Mouse (Mus musculus) heart, embryonic 10.5 days (tissue): ENCODE data around the gene Pxdc1. TPM values are rescaled to one million over a fixed set of nuclear protein-coding genes. Genes with fewer than 3 reads are reported as not detected.

Experiments
- DNase-seq: peaks from one replicate; pipeline ENCODE4 v3.0.0-alpha.2; 2017; ENCODE audit warnings: low spot score
- H3K27ac ChIP-seq: fragments of 300-500 bp; sonication (generic); 2 replicates; pipeline ENCODE4 v1.5.1; 2016; ENCODE audit warnings: mild to moderate bottlenecking
- H3K27me3 ChIP-seq: fragments of 300-500 bp; sonication (generic); 2 replicates; pipeline ENCODE4 v1.6.1; 2016; ENCODE audit warnings: mild to moderate bottlenecking; ENCODE audit not compliant: poor library complexity, insufficient read depth, severe bottlenecking
- H3K36me3 ChIP-seq: fragments of 300-500 bp; sonication (generic); 2 replicates; pipeline ENCODE4 v1.6.1; 2016; ENCODE audit warnings: mild to moderate bottlenecking, moderate library complexity
- H3K4me1 ChIP-seq: fragments of 300-500 bp; sonication (generic); 2 replicates; pipeline ENCODE4 v1.6.1; 2016; ENCODE audit warnings: mild to moderate bottlenecking
- H3K4me3 ChIP-seq: fragments of 300-500 bp; sonication (generic); 2 replicates; pipeline ENCODE4 v1.5.1; 2016; ENCODE audit warnings: mild to moderate bottlenecking, moderate library complexity
- H3K9me3 ChIP-seq: fragments of 300-500 bp; sonication (generic); 2 replicates; pipeline ENCODE4 v1.6.1; 2016; ENCODE audit warnings: mild to moderate bottlenecking, moderate library complexity
- WGBS: fragments of 180-500 bp; shearing (Covaris S2); methylation state at CpG from one replicate; pipeline ENCODE4 v1.1.7; 2016; 5-methylcytosine and 5-hydroxymethylcytosine counted together
- polyA plus RNA-seq: library from polyadenylated mRNA; unstranded; fragments of >200 nt; fragmentation: Nextera tagmentation; extraction: Ambion mirVana; gene quantifications from 2 replicates; pipeline ENCODE4 v1.2.1, GENCODE M21; 2016

The Pxdc1 gene
- polyA plus RNA-seq, 1 experiment from 2014 or later: 11.2 TPM

- Histone ChIP-seq H3K36me3 (no peaks in the 10 kb centered on the region), H3K4me3 (no peak overlapping the region), H3K27ac (no peak overlapping the region), H3K9me3 (no peaks in the 10 kb centered on the region), H3K27me3 (peaks cover 17% of the 10 kb centered on the region), H3K4me1 (peaks cover 17% of the 10 kb centered on the region)
- no peak for DNase-seq
- 63% methylated on average over 7 of the region's 7 CpGs for WGBS
Measured at GRCm38 (mm10) chr13:34646240-34646750, 7.0 kb downstream of the Pxdc1 start.

GRCm38 (mm10) chr13:34645519-34645918 is 7.8 kb downstream of the Pxdc1 start:
- no peaks in the 10 kb centered on the region for H3K9me3 ChIP-seq
- no peak overlapping the region for H3K4me3 ChIP-seq
- peaks cover 10% of the 10 kb centered on the region; the same call in 1 of the 2 replicates for H3K27me3 ChIP-seq
- WGBS: 82% methylated on average over 5 of the region's 5 CpGs
- H3K27ac ChIP-seq: no peak overlapping the region
- DNase-seq: no peak
- no peaks in the 10 kb centered on the region for H3K36me3 ChIP-seq
- H3K4me1 ChIP-seq: peaks cover 11% of the 10 kb centered on the region; the same call in 1 of the 2 replicates

GRCm38 (mm10) chr13:34644401-34644800 is 8.9 kb downstream of the Pxdc1 start:
- WGBS: 73% methylated on average over 14 of the region's 14 CpGs

GRCm38 (mm10) chr13:34643926-34644325 is 9.4 kb downstream of the Pxdc1 start:
- Histone ChIP-seq H3K36me3 (peaks cover under 1% of the 10 kb centered on the region; the same call in 1 of the 2 replicates), H3K9me3 (no peaks in the 10 kb centered on the region), H3K4me1 (peaks cover 6% of the 10 kb centered on the region; the same call in 1 of the 2 replicates), H3K4me3 (no peak overlapping the region), H3K27ac (no peak overlapping the region), H3K27me3 (peaks cover 3% of the 10 kb centered on the region; the same call in 1 of the 2 replicates)
- WGBS: 74% methylated on average over 4 of the region's 4 CpGs
- no peak for DNase-seq

More at GRCm38 (mm10) chr13:34644401-34644800, 8.9 kb downstream of the Pxdc1 start:
- no peak for DNase-seq
- H3K27ac ChIP-seq: no peak overlapping the region
- no peak overlapping the region for H3K4me3 ChIP-seq
- H3K4me1 ChIP-seq: peaks cover 6% of the 10 kb centered on the region; the same call in 1 of the 2 replicates
- H3K36me3 ChIP-seq: no peaks in the 10 kb centered on the region
- no peaks in the 10 kb centered on the region for H3K9me3 ChIP-seq
- H3K27me3 ChIP-seq: peaks cover 3% of the 10 kb centered on the region; the same call in 1 of the 2 replicates

- H3K36me3 ChIP-seq: peaks cover 8% of the 10 kb centered on the region
- no peaks in the 10 kb centered on the region for H3K9me3 ChIP-seq
- no peak for DNase-seq
- WGBS: 35% methylated on average over 7 of the region's 7 CpGs
- peaks cover 3% of the 10 kb centered on the region; the same call in 1 of the 2 replicates for H3K27me3 ChIP-seq
- peaks cover 5% of the 10 kb centered on the region; the same call in 1 of the 2 replicates for H3K4me1 ChIP-seq
- no peak overlapping the region for H3K27ac ChIP-seq
- H3K4me3 ChIP-seq: no peak overlapping the region
Measured at GRCm38 (mm10) chr13:34642941-34643875, 10.1 kb downstream of the Pxdc1 start.

- Histone ChIP-seq H3K27ac (no peak overlapping the region), H3K4me3 (no peak overlapping the region), H3K9me3 (no peaks in the 10 kb centered on the region), H3K4me1 (no peaks in the 10 kb centered on the region), H3K36me3 (peaks cover 16% of the 10 kb centered on the region), H3K27me3 (0 out of 2 replicates have a peak, but pooled peaks cover 3% of the 10 kb centered on the region)
- WGBS: 63% methylated on average over 2 of the region's 2 CpGs
- DNase-seq: no peak
Measured at GRCm38 (mm10) chr13:34641066-34641465, 12.2 kb downstream of the Pxdc1 start.

GRCm38 (mm10) chr13:34635978-34636377 is 17.3 kb downstream of the Pxdc1 start:
- peaks cover 21% of the 10 kb centered on the region for H3K36me3 ChIP-seq
- no peaks in the 10 kb centered on the region for H3K9me3 ChIP-seq
- DNase-seq: peak; percentile 81
- no peak overlapping the region for H3K4me3 ChIP-seq
- WGBS: 51% methylated on average over 5 of the region's 5 CpGs
- H3K27me3 ChIP-seq: no peaks in the 10 kb centered on the region
- H3K27ac ChIP-seq: no peak overlapping the region
- no peaks in the 10 kb centered on the region for H3K4me1 ChIP-seq

- H3K27ac ChIP-seq: no peak overlapping the region
- H3K36me3 ChIP-seq: peaks cover 24% of the 10 kb centered on the region; the same call in 1 of the 2 replicates
- no peaks in the 10 kb centered on the region for H3K9me3 ChIP-seq
- no peak overlapping the region for H3K4me3 ChIP-seq
- no peaks in the 10 kb centered on the region for H3K27me3 ChIP-seq
- H3K4me1 ChIP-seq: no peaks in the 10 kb centered on the region
- 89% methylated on average over 8 of the region's 8 CpGs for WGBS
- DNase-seq: no peak
Measured at GRCm38 (mm10) chr13:34630319-34630718, 23.0 kb downstream of the Pxdc1 start.

GRCm38 (mm10) chr13:34629741-34630140 is 23.5 kb downstream of the Pxdc1 start:
- no peaks in the 10 kb centered on the region for H3K4me1 ChIP-seq
- no peak overlapping the region for H3K27ac ChIP-seq
- no peak overlapping the region for H3K4me3 ChIP-seq
- no peak for DNase-seq
- H3K36me3 ChIP-seq: peaks cover 24% of the 10 kb centered on the region; the same call in 1 of the 2 replicates
- WGBS: 89% methylated on average over 5 of the region's 5 CpGs
- H3K9me3 ChIP-seq: no peaks in the 10 kb centered on the region
- H3K27me3 ChIP-seq: no peaks in the 10 kb centered on the region

GRCm38 (mm10) chr13:34627446-34627845 is 25.8 kb downstream of the Pxdc1 start:
- Histone ChIP-seq H3K36me3 (peaks cover 24% of the 10 kb centered on the region; the same call in 1 of the 2 replicates), H3K4me3 (no peak overlapping the region), H3K4me1 (peaks cover 5% of the 10 kb centered on the region), H3K27me3 (no peaks in the 10 kb centered on the region), H3K9me3 (no peaks in the 10 kb centered on the region), H3K27ac (no peak overlapping the region)
- DNase-seq: no peak
- WGBS: 43% methylated on average over 3 of the region's 3 CpGs

- WGBS: 81% methylated on average over 2 of the region's 2 CpGs
- no peaks in the 10 kb centered on the region for H3K9me3 ChIP-seq
- no peak overlapping the region for H3K4me3 ChIP-seq
- peaks cover 5% of the 10 kb centered on the region for H3K4me1 ChIP-seq
- no peak for DNase-seq
- H3K27me3 ChIP-seq: no peaks in the 10 kb centered on the region
- H3K27ac ChIP-seq: no peak overlapping the region
- H3K36me3 ChIP-seq: peaks cover 10% of the 10 kb centered on the region; the same call in 1 of the 2 replicates
Measured at GRCm38 (mm10) chr13:34624414-34624813, 28.9 kb downstream of the Pxdc1 start.

GRCm38 (mm10) chr13:34612402-34612801 is 40.9 kb downstream of the Pxdc1 start:
- Histone ChIP-seq H3K27ac (no peak overlapping the region), H3K4me3 (no peak overlapping the region), H3K4me1 (no peaks in the 10 kb centered on the region), H3K9me3 (no peaks in the 10 kb centered on the region), H3K36me3 (no peaks in the 10 kb centered on the region), H3K27me3 (no peaks in the 10 kb centered on the region)
- DNase-seq: no peak
- WGBS: 75% methylated on average over 2 of the region's 2 CpGs

GRCm38 (mm10) chr13:34609711-34610110 is 43.6 kb downstream of the Pxdc1 start:
- DNase-seq: no peak
- WGBS: 73% methylated on average over 1 of the region's 1 CpGs
- H3K4me1 ChIP-seq: no peaks in the 10 kb centered on the region

More at GRCm38 (mm10) chr13:34609711-34610110, 43.6 kb downstream of the Pxdc1 start:
- no peaks in the 10 kb centered on the region for H3K36me3 ChIP-seq
- no peak overlapping the region for H3K27ac ChIP-seq
- H3K9me3 ChIP-seq: no peaks in the 10 kb centered on the region
- H3K4me3 ChIP-seq: no peak overlapping the region
- H3K27me3 ChIP-seq: no peaks in the 10 kb centered on the region
